Mouse (Mus musculus) ES-E14 (cell line): ENCODE measurements around the gene Rgs3.

Experiments
- HCFC1 ChIP-seq: IDR thresholded peaks from 2 replicates; pipeline ENCODE4 v1.6.1; 2012; ENCODE audit warnings: low read length, inconsistent platforms, borderline replicate concordance; ENCODE audit not compliant: insufficient read depth
- MAFK ChIP-seq: IDR thresholded peaks from 2 replicates; pipeline ENCODE4 v1.6.1; 2014; ENCODE audit warnings: mild to moderate bottlenecking, low read depth, low read length, inconsistent platforms; ENCODE audit not compliant: insufficient read depth
- ZC3H11A ChIP-seq: IDR thresholded peaks from 2 replicates; pipeline ENCODE4 v1.6.1; 2012; ENCODE audit warnings: low read depth, mild to moderate bottlenecking, inconsistent platforms, low read length, borderline replicate concordance
- ZNF384 ChIP-seq: IDR thresholded peaks from 2 replicates; pipeline ENCODE4 v1.6.1; 2012; ENCODE audit warnings: low read depth, low read length, inconsistent platforms

GRCm38 (mm10) chr4:62544801-62545200, 14.8 kb upstream of the Rgs3 start:
- TF ChIP-seq HCFC1 (no peak), MAFK (no peak), ZC3H11A (no peak), ZNF384 (no peak)
